24 mouse cellular contexts compared by ENCODE assay signal in the genomic region with DNA sequence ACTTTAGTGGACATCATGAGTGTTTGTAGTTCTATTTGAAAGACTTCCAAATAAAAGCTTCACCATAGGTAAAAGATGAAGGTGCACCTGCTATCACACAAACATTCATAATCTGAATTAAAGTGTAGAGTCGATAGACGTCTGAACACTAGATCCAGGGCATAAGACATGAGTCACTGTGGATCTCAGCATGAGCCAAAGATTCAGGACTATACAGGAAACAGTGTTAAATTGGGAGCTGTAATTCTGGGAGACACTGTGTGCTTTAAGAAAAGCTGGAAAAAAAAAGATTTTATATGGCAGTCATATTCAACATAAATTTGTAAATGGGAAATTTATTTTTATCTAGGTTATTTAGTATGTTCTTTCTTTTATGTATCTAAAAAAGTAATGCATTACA.
A peak's percentile ranks its signal among the peaks of the same experiment; 100 is the strongest.
DNase-seq lines count a peak whose midpoint lies in the region; ATAC-seq and TF ChIP-seq lines count a peak whose summit lies in the region.
"Had no signal": no experiment of that assay in that cellular context is flagged by ENCODE, and none has a peak within 500 bp of the region (broad histone marks: within the 10 kb centered on the region; RNA-seq: fewer than 3 reads in every experiment).

No protein-coding gene starts in this region.

- no peaks in the 10 kb centered on the region for H3K79me2 ChIP-seq in CH12.LX (replicated peaks; ENCODE audit: control insufficient read depth, extremely low read depth, insufficient read depth, poor library complexity, severe bottlenecking)

- H3K36me3 ChIP-seq in CH12.LX (replicated peaks in 1 of 2; ENCODE audit: control insufficient read depth in 1 of 2, insufficient read depth in 1 of 2, low read length in 1 of 2): no peaks in the 10 kb centered on the region
- H3K36me3 ChIP-seq: embryonic facial prominence, embryonic 10.5 days; embryonic facial prominence, embryonic 13.5 days; forebrain, embryonic 12.5 days; forebrain, embryonic 15.5 days; G1E; hindbrain, embryonic 12.5 days had no signal

- TF ChIP-seq POLR2A in CH12.LX (IDR thresholded peaks at IDR 0.05; ENCODE audit: low read depth, low read length): no peak

- no peaks in the 10 kb centered on the region for H3K9me3 ChIP-seq in CH12.LX (replicated peaks; ENCODE audit: low read length)
- H3K9me3 ChIP-seq: embryonic facial prominence, embryonic 10.5 days; embryonic facial prominence, embryonic 13.5 days; forebrain, embryonic 12.5 days; forebrain, embryonic 15.5 days; G1E; hindbrain, embryonic 12.5 days had no signal

- no peaks in the 10 kb centered on the region for H3K27me3 ChIP-seq in CH12.LX (replicated peaks)
- H3K27me3 ChIP-seq: embryonic facial prominence, embryonic 13.5 days; forebrain, embryonic 12.5 days; forebrain, embryonic 15.5 days; hindbrain, embryonic 12.5 days; Patski had no signal

- dilution Hi-C loops in CH12.LX (cut with MboI; ENCODE audit: extremely low pct_ligation_motif_present, extremely low pct_unique_long_range_greater_than_20kb, low sequenced_read_pairs): no loop called here

- in situ Hi-C loops in CH12.LX (cut with MboI; ENCODE audit: low pct_ligation_motif_present, low pct_unique_long_range_greater_than_20kb, low sequenced_read_pairs): no loop called here

- H3K4me1 ChIP-seq in CH12.LX (ENCODE audit: control insufficient read depth in 1 of 2, insufficient read depth in 2 of 2): no peaks in the 10 kb centered on the region
- H3K4me1 ChIP-seq: embryonic facial prominence, embryonic 10.5 days; embryonic facial prominence, embryonic 13.5 days; forebrain, embryonic 12.5 days; forebrain, embryonic 15.5 days; hindbrain, embryonic 12.5 days had no signal

- H3K27ac ChIP-seq in CH12.LX (ENCODE audit: insufficient read depth, low read depth): no peak overlapping the region
- H3K27ac ChIP-seq: embryonic facial prominence, embryonic 10.5 days; embryonic facial prominence, embryonic 13.5 days; forebrain, embryonic 12.5 days; forebrain, embryonic 15.5 days; hindbrain, embryonic 12.5 days; hindbrain, postnatal 0 days had no signal

- no peak for TF ChIP-seq CTCF in CH12.LX (conservative IDR thresholded peaks at IDR 0.05 in 1 of 2, IDR thresholded peaks at IDR 0.05 in 1 of 2; ENCODE audit: low read depth in 2 of 2, low read length in 2 of 2)

- no peak for DNase-seq in frontal cortex, postnatal 14 days (ENCODE audit: low spot score in 2 of 2)
- peak; percentile 3 to 34 for DNase-seq in left cerebral cortex, postnatal 14 days (ENCODE audit: low spot score in 2 of 2)
- no peak for DNase-seq in left cerebral cortex, adult 18-20 months (ENCODE audit: low spot score in 2 of 2)
- no peak for DNase-seq in CH12.LX (ENCODE audit: extremely low read depth)
- DNase-seq: adrenal gland, postnatal 10 days; adrenal gland, postnatal 36 days; cerebellum, adult 11 months; cerebellum, adult 9-11 months; gastrocnemius, postnatal 10 days; heart, adult 11 months had no signal

- no peak overlapping the region for H3K4me2 ChIP-seq in CH12.LX (ENCODE audit: insufficient read depth, low read depth, poor library complexity, severe bottlenecking)
- H3K4me2 ChIP-seq: embryonic facial prominence, embryonic 13.5 days; forebrain, embryonic 12.5 days; forebrain, embryonic 15.5 days; heart, embryonic 11.5 days; hindbrain, embryonic 12.5 days had no signal

- no peak overlapping the region for H3K9ac ChIP-seq in CH12.LX (ENCODE audit: insufficient read depth, low read depth)
- H3K9ac ChIP-seq: embryonic facial prominence, embryonic 13.5 days; forebrain, embryonic 12.5 days; forebrain, embryonic 15.5 days; hindbrain, embryonic 12.5 days had no signal

- ATAC-seq in frontal cortex, adult (ENCODE audit: low TSS enrichment): peak; percentile 100
- ATAC-seq in megakaryocyte, adult 5-6 weeks (ENCODE audit: poor library complexity, severe bottlenecking): no peak
- ATAC-seq: forebrain, embryonic 15.5 days; hindbrain, postnatal 0 days; inflammation-experienced regulatory T-cells, adult 6 months; intestine, embryonic 16.5 days; Patski had no signal

- no peak for TF ChIP-seq EP300 in CH12.LX (IDR thresholded peaks at IDR 0.05; ENCODE audit: low read length)

- no peak overlapping the region for H3K4me3 ChIP-seq in CH12.LX (replicated peaks in 1 of 3; ENCODE audit: low read depth in 2 of 3, low read length in 2 of 3, poor library complexity in 1 of 3)
- H3K4me3 ChIP-seq: embryonic facial prominence, embryonic 10.5 days; embryonic facial prominence, embryonic 13.5 days; erythroblast, embryonic 14.5 days; forebrain, embryonic 12.5 days; forebrain, embryonic 15.5 days; hindbrain, embryonic 12.5 days had no signal

- intact Hi-C loops in left cerebral cortex, postnatal 14 days (cut with DNase I): no loop called here

- no peak for TF ChIP-seq RAD21 in CH12.LX (IDR thresholded peaks at IDR 0.05; ENCODE audit: low read depth, low read length)

TF ChIP-seq in CH12.LX, 34 proteins besides CTCF, POLR2A, EP300 and RAD21:
- TF ChIP-seq MAFK (IDR thresholded peaks at IDR 0.05; ENCODE audit: insufficient replicate concordance, low read length) (no peak), SMC3 (IDR thresholded peaks at IDR 0.05; ENCODE audit: low read depth, low read length) (no peak), CHD1 (IDR thresholded peaks at IDR 0.05; ENCODE audit: low read depth, low read length) (0 out of 2 replicates have a peak, but pooled peaks have one; percentile 71)
TF ChIP-seq in CH12.LX: peak in this region for 1.

Comparison
In these comparisons a context has a peak if more than half of its experiments do, and no peak if none do; other contexts are left out.
1. DNase-seq: peak in left cerebral cortex, postnatal 14 days (2 of 2); none in frontal cortex, postnatal 14 days (0 of 2), left cerebral cortex, adult 18-20 months (0 of 2) and CH12.LX (single experiment).